Mouse (Mus musculus) heart, postnatal 0 days (tissue): ENCODE data around the gene Pdxk.

ENCODE experiments used
- CTCF ChIP-seq: IDR thresholded peaks from 2 replicates; pipeline ENCODE4 v1.5.1; 2016; ENCODE audit warnings: antibody characterized with exemption, control low read depth, low read depth
- EP300 ChIP-seq: IDR thresholded peaks from 2 replicates; pipeline ENCODE4 v1.6.1; 2016; ENCODE audit warnings: antibody characterized with exemption, low read depth

GRCm38 (mm10) chr10:78486871-78487270 lies 22.1 kb upstream of the Pdxk start:
- TF ChIP-seq CTCF (no peak), EP300 (no peak)
